Mouse (Mus musculus) lung, postnatal 25 days (tissue): ENCODE measurements around the gene Gbp5.
"Not testable (repeated sequence)": the region's sequence is repeated elsewhere in the genome, so short reads cannot be mapped to it uniquely, and the experiment has no call there.

Experiments
- DNase-seq: peaks from one replicate; pipeline ENCODE4 v3.0.0; 2022; ENCODE audit warnings: low spot score

Gene Gbp5

GRCm38 (mm10) chr3:142542776-142543175 is 49.0 kb downstream of the Gbp5 start:
- not testable (repeated sequence) for DNase-seq

- DNase-seq: no peak
These were observed 52.9 kb downstream of the Gbp5 start for GRCm38 (mm10) chr3:142546690-142547089.

- no peak for DNase-seq
These were observed 56.4 kb downstream of the Gbp5 start for GRCm38 (mm10) chr3:142550052-142550676.

- no peak for DNase-seq
These were observed 60.8 kb downstream of the Gbp5 start for GRCm38 (mm10) chr3:142554601-142555000.

DNA sequence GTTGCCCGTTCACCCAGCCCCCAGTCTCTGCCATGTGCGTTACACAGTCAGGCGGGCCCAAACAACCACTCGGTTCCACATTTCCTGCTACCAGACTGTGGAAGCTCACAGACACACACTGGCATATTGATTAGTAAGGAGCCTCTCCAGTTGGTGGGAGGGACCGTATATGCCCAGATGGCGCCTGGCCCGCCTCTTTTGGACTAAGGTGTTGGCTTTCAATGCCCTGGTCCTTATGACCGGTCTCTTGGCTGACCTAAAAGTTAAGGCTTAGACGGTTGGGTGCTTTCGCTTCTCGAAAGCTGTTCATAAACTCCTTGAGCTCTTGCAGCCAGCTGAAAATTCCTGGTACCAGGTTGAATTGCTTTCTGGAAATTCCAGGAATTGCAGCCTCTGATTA is 61.8 kb downstream of the Gbp5 start:
- no peak for DNase-seq

DNA sequence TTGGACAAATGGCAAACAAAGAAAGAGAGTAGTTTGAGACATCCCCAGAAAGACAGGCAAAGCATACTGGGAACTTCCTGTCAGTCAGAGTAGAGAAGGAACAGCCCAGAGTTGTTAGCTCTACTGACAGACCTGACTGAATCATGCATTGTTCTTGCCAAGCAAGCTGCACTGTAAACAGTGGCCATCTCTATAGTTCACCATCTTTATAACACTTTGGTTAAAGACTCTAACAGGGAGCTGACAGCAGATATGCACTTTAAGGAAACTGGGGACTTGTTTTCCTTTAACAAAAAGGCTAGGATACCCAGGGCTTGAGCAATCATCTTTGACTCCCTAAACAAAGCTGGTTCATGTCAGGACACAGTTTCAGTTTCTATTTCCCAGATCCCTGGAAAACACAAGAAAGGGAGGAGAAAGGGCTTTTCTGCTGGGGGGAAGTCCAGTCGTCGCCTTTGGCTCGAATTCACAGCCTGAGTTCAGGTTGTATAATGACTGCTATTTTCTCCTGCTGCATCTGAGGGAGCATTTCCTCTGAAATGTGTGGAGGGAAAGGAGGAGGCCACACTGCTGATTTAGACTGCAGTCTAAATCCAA is 66.0 kb downstream of the Gbp5 start, which contains the start of gene Gbp3:
Gene Gbp3, plus strand, starts transcription at position 395 of the 597 bp plus-strand sequence.
- peak; percentile 65 for DNase-seq

GRCm38 (mm10) chr3:142560296-142560948 is 66.6 kb downstream of the Gbp5 start:
- peak; percentile 90 for DNase-seq

DNA sequence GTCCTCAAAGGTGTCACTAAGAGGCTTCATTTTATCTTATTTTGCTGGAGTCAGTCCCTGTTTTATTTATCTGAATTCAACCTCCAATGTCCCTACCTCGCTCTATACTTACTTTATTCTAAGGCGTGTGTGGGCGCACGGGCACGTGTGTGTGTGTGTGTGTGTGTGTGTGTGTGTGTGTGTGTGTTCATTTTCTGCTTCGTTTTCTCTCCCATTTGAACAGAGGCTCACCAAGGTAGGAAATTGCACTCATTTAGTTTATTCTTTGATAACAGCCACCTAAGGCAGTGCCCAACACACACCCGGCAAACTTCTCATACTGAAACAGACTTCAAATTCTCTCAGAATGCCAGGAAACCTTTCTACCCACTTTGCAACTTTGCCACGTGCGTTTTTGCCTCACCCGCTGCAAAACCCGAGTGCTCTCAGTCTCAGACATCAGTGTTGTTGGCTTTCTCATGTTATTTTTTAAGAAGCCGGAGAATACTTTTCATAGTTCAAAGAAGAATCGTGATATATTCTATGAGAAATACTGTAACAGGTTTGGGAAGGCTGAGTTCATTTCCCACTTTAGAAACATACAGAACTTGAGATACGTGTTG is 67.4 kb downstream of the Gbp5 start:
- DNase-seq: no peak

DNA sequence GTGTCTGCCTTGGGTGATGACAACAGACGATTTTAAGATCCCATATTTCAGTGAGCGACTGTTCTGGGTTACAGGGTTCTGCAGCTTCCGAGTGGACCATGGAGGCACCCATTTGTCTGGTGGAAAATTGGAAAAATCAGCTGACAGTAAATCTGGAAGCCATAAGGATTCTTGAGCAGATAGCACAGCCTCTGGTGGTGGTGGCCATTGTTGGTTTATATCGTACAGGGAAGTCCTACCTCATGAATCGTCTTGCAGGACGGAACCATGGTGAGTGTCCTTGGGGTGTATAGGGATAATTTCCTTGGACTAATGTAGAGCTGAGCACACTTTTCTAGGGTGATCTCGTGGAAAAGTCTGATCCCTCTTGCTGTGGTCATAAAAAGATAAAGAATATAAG is 67.9 kb downstream of the Gbp5 start:
- DNase-seq: no peak

DNA sequence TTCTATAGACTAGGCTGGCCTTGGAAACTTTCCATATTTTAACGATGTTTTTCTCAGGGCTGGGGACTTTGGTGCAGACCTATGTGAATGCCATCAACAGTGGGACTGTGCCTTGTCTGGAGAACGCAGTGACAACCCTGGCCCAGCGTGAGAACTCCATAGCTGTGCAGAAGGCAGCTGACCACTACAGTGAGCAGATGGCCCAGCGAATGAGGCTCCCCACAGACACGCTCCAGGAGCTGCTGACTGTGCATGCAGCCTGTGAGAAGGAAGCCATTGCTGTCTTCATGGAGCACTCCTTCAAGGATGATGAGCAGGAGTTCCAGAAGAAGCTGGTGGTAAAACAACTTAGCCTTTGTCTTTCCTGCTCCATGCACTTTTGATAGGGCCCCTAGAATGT is 73.7 kb downstream of the Gbp5 start:
- DNase-seq: not testable (repeated sequence)

- DNase-seq: no peak
These were observed 77.0 kb downstream of the Gbp5 start for GRCm38 (mm10) chr3:142570738-142571137.
